Mouse (Mus musculus): Measurements from ENCODE around the gene Cacnb2. TPM values are rescaled to one million over a fixed set of nuclear protein-coding genes. Genes with fewer than 3 reads are reported as not detected.

Gene Cacnb2
- polyA plus RNA-seq, 1 experiment from 2014 or later: 4.6 TPM

DNA sequence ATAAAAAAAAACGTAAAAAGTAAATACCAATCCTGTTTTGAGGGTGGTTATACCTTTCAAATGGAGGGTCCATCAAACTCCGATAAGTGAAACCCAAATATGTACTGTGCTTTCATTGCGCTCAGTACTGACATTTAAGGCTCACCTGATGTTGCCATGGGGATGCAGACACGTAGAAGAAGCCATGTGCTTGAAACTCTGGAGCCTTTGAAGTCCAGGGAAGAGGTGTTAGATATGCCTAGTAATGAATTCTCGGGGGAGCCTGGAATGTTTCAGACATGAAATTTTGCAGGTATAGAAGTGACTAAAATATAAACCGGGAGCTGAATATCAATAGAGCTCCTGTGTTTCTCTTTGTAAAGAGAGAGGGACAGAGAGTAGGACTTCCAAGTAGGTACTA lies 37.0 kb downstream of the Cacnb2 start:
- Histone ChIP-seq H3K4me3 (replicated peaks; ENCODE audit: low read length) (no peak overlapping the region), H3K27me3 (replicated peaks; ENCODE audit: control insufficient read depth, insufficient read depth, low read length) (no peaks in the 10 kb centered on the region), H3K36me3 (ENCODE audit: control insufficient read depth, insufficient read depth) (no peaks in the 10 kb centered on the region), H3K4me2 (ENCODE audit: low read length) (no peak overlapping the region), H3K27ac (ENCODE audit: low read length) (no peak overlapping the region), H3K4me1 (replicated peaks; ENCODE audit: control insufficient read depth, insufficient read depth, low read length) (peaks cover 8% of the 10 kb centered on the region), H3K9me3 (ENCODE audit: control insufficient read depth, low read length) (no peaks in the 10 kb centered on the region), H3K9ac (replicated peaks; ENCODE audit: low read depth, low read length) (no peak overlapping the region)
- peak; percentile 37; the same call in 1 of the 2 replicates for ATAC-seq
- WGBS: 87% methylated on average over 6 of the region's 6 CpGs

DNA sequence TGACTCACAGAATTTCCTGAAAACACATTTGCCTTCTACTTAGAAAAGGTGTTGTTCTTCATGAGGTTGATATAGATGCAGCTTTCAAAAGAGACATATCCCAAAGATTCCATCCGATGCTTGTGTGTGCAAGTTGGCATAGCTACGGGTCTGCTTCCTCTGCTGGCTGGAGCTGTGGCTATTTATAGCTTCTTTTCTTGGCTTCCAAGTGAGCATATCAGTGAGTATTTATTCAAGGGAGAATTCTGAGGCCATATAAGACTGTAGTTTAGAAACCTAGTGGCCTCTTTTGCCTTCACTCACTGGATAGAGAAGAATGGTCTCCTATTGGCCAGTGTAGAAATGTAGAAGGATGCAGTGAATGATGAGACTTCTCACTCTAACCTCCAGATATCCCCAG lies 38.2 kb downstream of the Cacnb2 start:
- ATAC-seq: peak; percentile 77
- Histone ChIP-seq H3K4me2 (ENCODE audit: low read length) (no peak overlapping the region), H3K27ac (ENCODE audit: low read length) (no peak overlapping the region), H3K27me3 (replicated peaks; ENCODE audit: control insufficient read depth, insufficient read depth, low read length) (no peaks in the 10 kb centered on the region), H3K4me3 (replicated peaks; ENCODE audit: low read length) (no peak overlapping the region), H3K9me3 (ENCODE audit: control insufficient read depth, low read length) (no peaks in the 10 kb centered on the region), H3K4me1 (replicated peaks; ENCODE audit: control insufficient read depth, insufficient read depth, low read length) (peaks cover 8% of the 10 kb centered on the region), H3K9ac (replicated peaks; ENCODE audit: low read depth, low read length) (no peak overlapping the region), H3K36me3 (ENCODE audit: control insufficient read depth, insufficient read depth) (no peaks in the 10 kb centered on the region)
- WGBS: 42% methylated on average over 2 of the region's 2 CpGs

DNA sequence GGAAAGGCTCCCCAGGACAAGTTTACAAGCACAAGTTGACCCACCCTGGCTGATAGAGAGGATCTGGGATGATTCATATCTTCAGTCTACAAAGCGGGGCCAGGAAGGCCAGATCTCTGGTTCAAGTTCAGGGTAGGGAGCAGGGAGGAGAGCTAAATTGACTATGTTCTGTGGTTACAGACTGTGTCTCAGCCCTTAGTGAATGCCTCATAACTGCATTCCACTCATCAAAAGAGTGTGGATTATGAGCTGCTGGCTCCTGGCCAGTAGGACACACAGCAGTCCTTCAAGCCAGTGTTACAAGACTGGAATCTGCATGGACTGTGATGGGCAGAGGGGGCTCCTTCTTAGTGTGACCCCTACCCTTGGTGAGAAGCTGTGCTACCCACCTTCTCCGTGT lies 48.4 kb downstream of the Cacnb2 start:
- no peaks in the 10 kb centered on the region for H3K27me3 ChIP-seq (replicated peaks; ENCODE audit: control insufficient read depth, insufficient read depth, low read length)
- no peak overlapping the region for H3K4me2 ChIP-seq (ENCODE audit: low read length)
- ATAC-seq: no peak
- WGBS: 75% methylated on average over 2 of the region's 2 CpGs
- H3K9ac ChIP-seq (replicated peaks; ENCODE audit: low read depth, low read length): no peak overlapping the region
- H3K36me3 ChIP-seq (ENCODE audit: control insufficient read depth, insufficient read depth): no peaks in the 10 kb centered on the region
- no peaks in the 10 kb centered on the region for H3K9me3 ChIP-seq (ENCODE audit: control insufficient read depth, low read length)
- no peaks in the 10 kb centered on the region for H3K4me1 ChIP-seq (replicated peaks; ENCODE audit: control insufficient read depth, insufficient read depth, low read length)
- no peak overlapping the region for H3K27ac ChIP-seq (ENCODE audit: low read length)
- no peak overlapping the region for H3K4me3 ChIP-seq (replicated peaks; ENCODE audit: low read length)

DNA sequence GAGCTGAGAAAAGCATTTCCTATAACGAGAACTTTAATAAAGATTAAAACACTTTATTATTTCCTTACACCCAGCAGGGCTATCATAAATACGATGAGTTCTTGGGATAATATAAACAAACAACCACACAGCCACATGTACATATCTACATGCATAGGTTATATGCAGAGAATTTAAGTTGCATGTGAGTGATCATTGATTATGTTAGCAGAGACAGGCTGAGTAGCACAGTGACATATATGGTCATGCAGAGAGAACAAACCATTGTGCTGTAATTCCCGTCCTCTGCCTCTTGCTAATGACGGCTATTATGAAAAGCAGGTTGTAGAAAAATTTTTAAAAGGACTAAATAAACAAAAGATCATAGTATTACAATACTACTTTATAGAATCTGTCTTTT lies 53.8 kb downstream of the Cacnb2 start:
- Histone ChIP-seq H3K9ac (replicated peaks; ENCODE audit: low read depth, low read length) (no peak overlapping the region), H3K27ac (ENCODE audit: low read length) (no peak overlapping the region), H3K9me3 (ENCODE audit: control insufficient read depth, low read length) (no peaks in the 10 kb centered on the region), H3K4me3 (replicated peaks; ENCODE audit: low read length) (no peak overlapping the region), H3K4me2 (ENCODE audit: low read length) (no peak overlapping the region), H3K36me3 (ENCODE audit: control insufficient read depth, insufficient read depth) (no peaks in the 10 kb centered on the region), H3K27me3 (replicated peaks; ENCODE audit: control insufficient read depth, insufficient read depth, low read length) (no peaks in the 10 kb centered on the region), H3K4me1 (replicated peaks; ENCODE audit: control insufficient read depth, insufficient read depth, low read length) (no peaks in the 10 kb centered on the region)
- no peak for ATAC-seq
- 53% methylated on average over 4 of the region's 4 CpGs for WGBS

DNA sequence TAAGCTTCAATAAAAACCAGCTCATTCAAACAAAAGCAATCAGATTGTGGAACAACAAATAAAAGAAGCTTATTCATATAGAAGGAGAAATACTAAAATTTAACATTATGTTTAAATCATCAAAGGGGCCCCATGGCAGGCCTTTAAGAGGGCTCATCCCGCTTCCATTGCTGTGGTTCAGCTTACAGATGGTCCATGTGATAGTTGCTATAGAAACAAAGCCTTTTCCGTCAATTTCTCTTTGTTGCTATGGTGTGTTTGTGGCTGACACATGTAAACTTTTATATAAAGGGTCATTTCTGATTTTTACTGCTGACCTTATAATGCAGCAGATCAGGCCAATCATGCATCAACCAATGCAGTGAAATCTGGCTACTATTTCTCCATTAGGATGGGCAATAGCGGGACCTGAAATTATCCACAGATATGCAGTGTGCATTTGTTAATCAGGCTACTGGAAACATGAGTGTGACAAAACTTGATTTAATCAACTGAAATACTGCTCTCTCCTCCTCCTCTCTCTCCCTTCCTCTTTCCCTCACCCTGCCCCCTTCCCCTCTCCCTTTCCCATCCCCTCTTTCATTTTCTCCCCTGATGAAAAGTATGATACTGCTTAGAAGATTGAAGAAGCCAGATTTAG lies 54.4 kb downstream of the Cacnb2 start:
- WGBS: 54% methylated on average over 3 of the region's 3 CpGs
- ATAC-seq: peak; percentile 80

DNA sequence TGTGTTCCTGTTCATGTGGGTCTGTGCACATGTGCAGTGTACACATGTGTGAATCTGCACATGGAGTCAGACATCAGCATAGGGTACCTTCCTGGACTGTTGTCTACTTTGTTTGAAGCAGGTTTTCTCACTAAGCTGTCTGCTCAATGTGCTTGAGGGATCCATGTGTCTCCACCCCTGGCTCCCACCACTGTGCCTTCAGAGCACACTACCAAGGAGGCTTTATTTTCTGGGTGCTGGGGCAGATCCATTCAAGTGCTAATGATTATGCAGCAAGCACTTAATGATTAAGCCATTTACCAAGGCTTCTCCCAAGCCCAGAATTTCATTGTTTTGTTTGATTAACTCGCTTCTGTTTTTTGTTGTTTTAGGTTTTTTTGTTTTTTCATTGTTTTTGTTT lies 62.3 kb downstream of the Cacnb2 start:
- no peak for ATAC-seq
- H3K9me3 ChIP-seq (ENCODE audit: control insufficient read depth, low read length): no peaks in the 10 kb centered on the region
- H3K4me3 ChIP-seq (replicated peaks; ENCODE audit: low read length): no peak overlapping the region

More for the DNA sequence above, 54.4 kb downstream of the Cacnb2 start:
- H3K4me3 ChIP-seq (replicated peaks; ENCODE audit: low read length): no peak overlapping the region
- H3K36me3 ChIP-seq (ENCODE audit: control insufficient read depth, insufficient read depth): no peaks in the 10 kb centered on the region
- H3K27me3 ChIP-seq (replicated peaks; ENCODE audit: control insufficient read depth, insufficient read depth, low read length): no peaks in the 10 kb centered on the region
- no peak overlapping the region for H3K4me2 ChIP-seq (ENCODE audit: low read length)
- H3K27ac ChIP-seq (ENCODE audit: low read length): no peak overlapping the region; the same call in 1 of the 2 replicates
- H3K4me1 ChIP-seq (replicated peaks; ENCODE audit: control insufficient read depth, insufficient read depth, low read length): no peaks in the 10 kb centered on the region
- no peak overlapping the region for H3K9ac ChIP-seq (replicated peaks; ENCODE audit: low read depth, low read length)
- no peaks in the 10 kb centered on the region for H3K9me3 ChIP-seq (ENCODE audit: control insufficient read depth, low read length)

DNA sequence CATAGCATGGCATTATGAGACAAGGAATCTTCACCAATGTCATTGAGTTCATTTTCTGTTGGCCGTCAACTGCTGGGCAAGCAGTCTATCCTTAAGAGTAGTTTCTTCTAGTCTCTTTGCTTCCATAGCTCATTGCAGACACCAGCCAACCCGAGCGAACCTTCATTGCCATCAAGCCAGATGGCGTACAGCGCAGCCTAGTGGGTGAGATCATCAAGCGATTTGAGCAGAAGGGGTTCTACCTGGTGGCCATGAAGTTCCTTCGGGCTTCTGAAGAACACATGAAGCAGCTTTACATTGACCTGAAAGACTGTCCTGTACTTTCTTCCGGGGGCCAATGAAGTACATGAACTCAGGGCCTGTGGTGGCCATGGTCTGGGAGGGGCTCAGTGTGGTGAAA lies 69.2 kb downstream of the Cacnb2 start:
- Histone ChIP-seq H3K4me3 (replicated peaks; ENCODE audit: low read length) (no peak overlapping the region), H3K9ac (replicated peaks; ENCODE audit: low read depth, low read length) (no peak overlapping the region), H3K9me3 (ENCODE audit: control insufficient read depth, low read length) (no peaks in the 10 kb centered on the region), H3K4me2 (ENCODE audit: low read length) (no peak overlapping the region), H3K27me3 (replicated peaks; ENCODE audit: control insufficient read depth, insufficient read depth, low read length) (no peaks in the 10 kb centered on the region), H3K27ac (ENCODE audit: low read length) (no peak overlapping the region), H3K4me1 (replicated peaks; ENCODE audit: control insufficient read depth, insufficient read depth, low read length) (no peaks in the 10 kb centered on the region), H3K36me3 (ENCODE audit: control insufficient read depth, insufficient read depth) (no peaks in the 10 kb centered on the region)
- no peak for ATAC-seq
- WGBS: 96% methylated on average over 8 of the region's 8 CpGs

More for the DNA sequence above, 62.3 kb downstream of the Cacnb2 start:
- H3K4me2 ChIP-seq (ENCODE audit: low read length): no peak overlapping the region
- no peaks in the 10 kb centered on the region for H3K4me1 ChIP-seq (replicated peaks; ENCODE audit: control insufficient read depth, insufficient read depth, low read length)
- no peaks in the 10 kb centered on the region for H3K27me3 ChIP-seq (replicated peaks; ENCODE audit: control insufficient read depth, insufficient read depth, low read length)
- WGBS: 13% methylated on average over 1 of the region's 1 CpGs
- no peak overlapping the region for H3K27ac ChIP-seq (ENCODE audit: low read length)
- H3K9ac ChIP-seq (replicated peaks; ENCODE audit: low read depth, low read length): no peak overlapping the region
- H3K36me3 ChIP-seq (ENCODE audit: control insufficient read depth, insufficient read depth): no peaks in the 10 kb centered on the region

DNA sequence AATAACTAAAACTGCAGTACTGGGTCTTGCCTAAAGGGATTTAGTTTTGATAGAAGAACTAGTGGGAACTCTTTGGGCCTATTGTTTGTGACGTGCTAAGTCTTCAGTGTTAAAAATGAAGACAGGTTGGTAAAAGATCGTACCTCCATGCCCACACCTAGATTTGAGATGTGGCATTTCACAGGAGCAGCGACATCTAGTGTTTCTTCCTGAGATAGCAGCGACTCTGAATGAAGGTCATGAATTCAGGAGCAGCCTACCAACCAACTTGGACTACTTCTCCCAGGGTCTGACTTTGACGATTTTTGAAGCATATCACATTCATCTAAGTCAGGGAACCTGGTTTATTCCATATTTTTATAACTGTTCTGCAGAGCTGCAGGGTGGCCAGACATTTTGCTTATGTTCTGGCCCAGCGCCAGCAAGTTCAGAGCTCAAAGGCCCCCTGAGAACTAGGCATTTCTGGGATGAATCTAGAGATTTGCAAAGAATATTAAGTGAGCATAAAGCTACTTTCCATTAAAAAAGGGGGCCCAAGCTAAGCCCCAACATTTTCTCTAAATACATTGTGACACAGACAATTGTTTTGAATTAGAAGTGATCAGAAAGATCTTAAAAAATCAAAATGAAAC lies 74.1 kb downstream of the Cacnb2 start:
- H3K27me3 ChIP-seq (replicated peaks; ENCODE audit: control insufficient read depth, insufficient read depth, low read length): no peaks in the 10 kb centered on the region
- H3K4me2 ChIP-seq (ENCODE audit: low read length): no peak overlapping the region
- H3K4me3 ChIP-seq (replicated peaks; ENCODE audit: low read length): no peak overlapping the region
- no peak overlapping the region for H3K27ac ChIP-seq (ENCODE audit: low read length)
- H3K4me1 ChIP-seq (replicated peaks; ENCODE audit: control insufficient read depth, insufficient read depth, low read length): no peaks in the 10 kb centered on the region
- no peaks in the 10 kb centered on the region for H3K36me3 ChIP-seq (ENCODE audit: control insufficient read depth, insufficient read depth)
- no peaks in the 10 kb centered on the region for H3K9me3 ChIP-seq (ENCODE audit: control insufficient read depth, low read length)
- no peak overlapping the region for H3K9ac ChIP-seq (replicated peaks; ENCODE audit: low read depth, low read length)
- WGBS: 20% methylated on average over 6 of the region's 6 CpGs
- ATAC-seq: peak; percentile 57

DNA sequence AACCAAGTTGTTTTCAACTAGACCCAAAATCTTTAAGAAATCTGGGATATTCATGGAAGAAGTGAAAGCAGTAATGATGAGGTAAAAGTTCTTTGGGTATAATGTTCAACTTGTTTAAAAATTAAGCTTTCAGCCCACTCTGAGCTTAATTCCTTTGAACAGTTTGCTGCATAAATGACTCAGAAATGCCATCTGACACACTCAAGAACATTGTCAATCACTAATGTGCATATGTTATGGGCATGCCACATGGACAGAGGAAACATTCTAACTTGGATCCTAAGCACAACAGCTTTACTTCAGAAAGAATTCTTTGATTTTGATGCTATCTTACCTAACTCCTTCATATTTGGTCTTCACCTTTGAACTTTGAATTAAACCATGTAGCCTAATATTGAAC lies 81.3 kb downstream of the Cacnb2 start:
- no peak for ATAC-seq
- H3K4me2 ChIP-seq (ENCODE audit: low read length): no peak overlapping the region
- no peak overlapping the region for H3K4me3 ChIP-seq (replicated peaks; ENCODE audit: low read length)
- H3K9ac ChIP-seq (replicated peaks; ENCODE audit: low read depth, low read length): no peak overlapping the region
- H3K27ac ChIP-seq (ENCODE audit: low read length): no peak overlapping the region
- H3K27me3 ChIP-seq (replicated peaks; ENCODE audit: control insufficient read depth, insufficient read depth, low read length): no peaks in the 10 kb centered on the region
- no peaks in the 10 kb centered on the region for H3K9me3 ChIP-seq (ENCODE audit: control insufficient read depth, low read length)
- no peaks in the 10 kb centered on the region for H3K36me3 ChIP-seq (ENCODE audit: control insufficient read depth, insufficient read depth)
- no peaks in the 10 kb centered on the region for H3K4me1 ChIP-seq (replicated peaks; ENCODE audit: control insufficient read depth, insufficient read depth, low read length)

Measured in forebrain, embryonic 16.5 days (tissue).